Mouse (Mus musculus) intestine, embryonic 14.5 days (tissue): ENCODE measurements around the gene Magea8. TPM values are rescaled to one million over a fixed set of nuclear protein-coding genes. Genes with fewer than 3 reads are reported as not detected.
"Not testable (repeated sequence)": the region's sequence is repeated elsewhere in the genome, so short reads cannot be mapped to it uniquely, and the experiment has no call there.

ENCODE experiments used
- ATAC-seq: fragments of 200-750 bp; cut with Nextera tagmentation; replicated peaks from 2 replicates; pipeline ENCODE4 v1.8.0; 2017; ENCODE audit warnings: low read depth, moderate number of reproducible peaks, moderate TSS enrichment, moderate library complexity; ENCODE audit not compliant: low FRiP score, low TSS enrichment
- DNase-seq: peaks from one replicate; pipeline ENCODE4 v3.0.0-alpha.2; 2018; ENCODE audit warnings: low spot score
- H3K27ac ChIP-seq: fragments of 300-500 bp; sonication (generic); 2 replicates; pipeline ENCODE4 v1.5.1; 2014; ENCODE audit warnings: low read depth, mild to moderate bottlenecking, control low read depth
- H3K27me3 ChIP-seq: fragments of 300-500 bp; sonication (generic); replicated peaks from 2 replicates; pipeline ENCODE4 v1.6.1; 2014; ENCODE audit warnings: low read length, control low read depth; ENCODE audit not compliant: control insufficient read depth, insufficient read depth
- H3K36me3 ChIP-seq: fragments of 300-500 bp; sonication (generic); 2 replicates; pipeline ENCODE4 v1.6.1; 2014; ENCODE audit warnings: low read length, control low read depth; ENCODE audit not compliant: control insufficient read depth, insufficient read depth
- H3K4me1 ChIP-seq: fragments of 300-500 bp; sonication (generic); replicated peaks from 2 replicates; pipeline ENCODE4 v1.6.1; 2014; ENCODE audit warnings: low read length, control low read depth, mixed read lengths; ENCODE audit not compliant: control insufficient read depth, insufficient read depth
- H3K4me2 ChIP-seq: fragments of 300-500 bp; sonication (generic); 2 replicates; pipeline ENCODE4 v1.6.1; 2014; ENCODE audit warnings: low read length
- H3K4me3 ChIP-seq: fragments of 300-500 bp; sonication (generic); 2 replicates; pipeline ENCODE4 v1.5.1; 2014; ENCODE audit warnings: low read depth, low read length, control low read depth, mixed read lengths
- H3K9ac ChIP-seq: fragments of 300-500 bp; sonication (generic); 2 replicates; pipeline ENCODE4 v1.6.1; 2014; ENCODE audit warnings: mild to moderate bottlenecking, low read length
- H3K9me3 ChIP-seq: fragments of 300-500 bp; sonication (generic); 2 replicates; pipeline ENCODE4 v1.6.1; 2016; ENCODE audit warnings: low read length, control low read depth; ENCODE audit not compliant: control insufficient read depth
- WGBS: fragments of 180-500 bp; shearing (Covaris S2); extraction: QIAGEN DNeasy Blood & Tissue Kit; methylation state at CpG from one replicate; pipeline ENCODE4 v1.1.7; 2014; 5-methylcytosine and 5-hydroxymethylcytosine counted together
- polyA plus RNA-seq: library from polyadenylated mRNA; unstranded; fragments of >200 nt; fragmentation: Nextera tagmentation; extraction: Ambion mirVana; gene quantifications from 2 replicates; pipeline ENCODE4 v1.2.1, GENCODE M21; 2014

Magea8 gene
- not detected in 2 replicates for polyA plus RNA-seq

DNA sequence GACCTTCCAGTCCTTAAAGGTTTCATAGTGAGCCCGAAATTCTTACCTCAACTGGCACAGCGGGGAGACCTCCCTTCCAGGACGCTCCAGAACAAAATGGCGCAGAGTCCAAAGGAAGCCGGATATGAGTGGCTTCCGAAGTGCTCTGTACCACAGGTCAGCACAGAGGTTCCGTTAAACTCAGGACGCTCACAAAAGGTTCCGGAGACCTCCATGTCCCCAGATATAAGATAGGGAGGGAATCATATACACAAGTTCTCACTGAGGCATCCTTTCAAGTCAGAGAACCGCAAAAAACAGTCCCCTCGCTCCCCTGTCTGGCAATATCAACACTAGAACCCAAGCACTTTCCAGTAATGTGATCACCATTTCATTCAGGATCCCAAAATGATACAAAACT lies at the start of gene Magea8:
Gene Magea8 (minus strand): TSS at position 101 of the 400 bp plus-strand sequence.
- H3K4me2 ChIP-seq, H3K9ac ChIP-seq, H3K27me3 ChIP-seq, ATAC-seq, H3K36me3 ChIP-seq, H3K4me1 ChIP-seq, H3K9me3 ChIP-seq, DNase-seq, H3K4me3 ChIP-seq, H3K27ac ChIP-seq: not testable (repeated sequence)
- WGBS: 93% methylated on average over 7 of the region's 11 CpGs

DNA sequence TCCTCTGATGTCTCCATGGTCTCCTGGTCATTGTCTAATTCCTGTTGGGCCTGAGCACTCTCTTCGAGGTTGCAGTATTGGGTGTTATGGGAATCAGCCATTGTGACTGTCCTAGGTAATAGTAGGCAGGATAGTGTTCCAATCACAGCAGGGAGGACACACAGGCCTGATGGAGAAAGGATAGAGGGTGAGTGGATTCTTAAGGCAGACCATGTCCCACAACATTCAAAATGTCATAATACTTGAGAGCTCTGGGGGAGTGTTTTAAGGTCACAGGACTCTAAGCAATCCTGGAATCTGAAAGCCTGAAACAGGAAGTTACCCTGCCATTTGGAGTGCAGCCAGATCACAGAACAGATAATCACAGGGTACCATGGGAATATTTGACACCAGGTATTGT lies 46.2 kb downstream of the Magea8 start, which contains the start of gene Magea3:
Gene Magea3 (minus strand): TSS at position 101 of the 400 bp plus-strand sequence.
- H3K4me1 ChIP-seq, H3K4me3 ChIP-seq, H3K27me3 ChIP-seq, DNase-seq, H3K27ac ChIP-seq, H3K9ac ChIP-seq, H3K4me2 ChIP-seq, H3K36me3 ChIP-seq, H3K9me3 ChIP-seq, ATAC-seq: not testable (repeated sequence)
- WGBS: 57% methylated on average over 1 of the region's 1 CpGs

DNA sequence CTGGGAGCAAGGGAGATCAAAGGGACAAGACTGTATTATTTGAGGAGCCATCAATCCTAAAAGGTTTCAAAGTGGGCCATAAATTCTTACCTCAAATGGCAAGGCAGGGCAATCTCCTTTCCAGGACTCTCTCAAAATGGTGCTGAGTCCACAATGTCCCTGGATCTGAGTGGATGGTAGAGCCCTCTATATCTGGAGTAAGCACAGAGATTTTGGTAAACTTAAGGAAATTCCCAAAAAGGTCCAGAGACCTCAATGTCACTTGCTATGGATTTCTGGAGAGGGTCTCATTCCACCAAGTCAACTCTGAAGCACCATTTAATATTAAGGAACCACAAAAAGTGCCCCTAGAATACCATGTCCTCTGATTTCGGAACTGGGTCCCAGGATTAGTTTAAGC lies 59.8 kb downstream of the Magea8 start, which contains the start of gene Magea6:
Gene Magea6 (minus strand): TSS at position 101 of the 400 bp plus-strand sequence.
- 59% methylated on average over 1 of the region's 1 CpGs for WGBS
- not testable (repeated sequence) for H3K9ac ChIP-seq, H3K4me2 ChIP-seq

More for the DNA sequence above, 59.8 kb downstream of the Magea8 start, which contains the start of gene Magea6:
- not testable (repeated sequence) for H3K4me1 ChIP-seq, H3K9me3 ChIP-seq, H3K36me3 ChIP-seq, H3K4me3 ChIP-seq, H3K27ac ChIP-seq, ATAC-seq, DNase-seq, H3K27me3 ChIP-seq

Other genes with a start within 250 kb of the Magea8 start
- gene Cldn34b1, start 105.6 kb downstream of the Magea8 start, polyA plus RNA-seq: not detected in 2 replicates
- not detected in 2 replicates for gene Magea6, start 59.9 kb downstream of the Magea8 start, polyA plus RNA-seq
- not detected in 2 replicates for gene Magea3, start 46.3 kb downstream of the Magea8 start, polyA plus RNA-seq
- not detected in 2 replicates for gene Magea5, start 67.3 kb upstream of the Magea8 start, polyA plus RNA-seq
- gene Magea1, start 93.9 kb upstream of the Magea8 start, polyA plus RNA-seq: not detected in 2 replicates
- gene Magea2, start 97.8 kb upstream of the Magea8 start, polyA plus RNA-seq: not detected in 2 replicates
- not detected in 2 replicates for gene Cldn34b2, start 132.6 kb upstream of the Magea8 start, polyA plus RNA-seq
- 182 and 187 TPM in 2 replicates for gene Sat1, start 220.6 kb upstream of the Magea8 start, polyA plus RNA-seq